Mouse (Mus musculus): ENCODE measurements at regions not wholly inside any gene's neighbourhood (a gene's known extent, or its start where the extent isn't known, plus 50 kb on each side); places are given as distances from the start of the nearest gene placed in this dataset.
"Not testable (repeated sequence)": the region's sequence is repeated elsewhere in the genome, so short reads cannot be mapped to it uniquely, and the experiment has no call there.

DNA sequence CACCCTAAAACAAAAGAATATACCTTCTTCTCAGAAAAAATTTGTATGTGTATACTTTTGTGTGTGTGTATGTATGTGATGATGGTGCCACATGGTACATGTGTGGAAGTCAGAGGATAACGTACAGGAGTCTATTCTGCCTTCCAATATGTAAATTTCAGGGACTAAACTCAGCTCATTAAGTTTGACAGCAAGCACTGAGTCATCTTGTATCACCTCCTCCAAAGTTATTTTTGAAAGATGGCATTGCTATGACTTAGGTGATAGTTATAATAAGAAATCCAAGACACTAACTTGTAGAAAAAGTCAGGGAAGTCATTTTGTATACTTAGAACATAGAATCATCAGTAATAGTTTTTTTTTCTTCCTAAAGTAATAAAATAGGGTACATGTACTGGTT lies 719.4 kb upstream of the Agtr1b start:
- Histone ChIP-seq H3K27me3 (replicated peaks; ENCODE audit: insufficient read depth, low read length) (no peaks in the 10 kb centered on the region), H3K9ac (replicated peaks; ENCODE audit: low read depth) (no peak overlapping the region), H3K4me3 (ENCODE audit: low read depth, low read length) (no peak overlapping the region), H3K4me1 (ENCODE audit: insufficient read depth, low read depth, low read length) (no peaks in the 10 kb centered on the region), H3K4me2 (replicated peaks; ENCODE audit: low read depth, low read length) (no peak overlapping the region), H3K36me3 (ENCODE audit: insufficient read depth, low read length) (no peaks in the 10 kb centered on the region), H3K9me3 (ENCODE audit: low read length) (no peaks in the 10 kb centered on the region), H3K27ac (ENCODE audit: low read length) (no peak overlapping the region)
- no peak for DNase-seq (ENCODE audit: low spot score)
- WGBS, result 64% methylated on average over 1 of the region's 1 CpGs
- no peak for TF ChIP-seq CTCF (IDR thresholded peaks at IDR 0.05)
- no peak for TF ChIP-seq EP300 (IDR thresholded peaks at IDR 0.05)
- ATAC-seq, result no peak

DNA sequence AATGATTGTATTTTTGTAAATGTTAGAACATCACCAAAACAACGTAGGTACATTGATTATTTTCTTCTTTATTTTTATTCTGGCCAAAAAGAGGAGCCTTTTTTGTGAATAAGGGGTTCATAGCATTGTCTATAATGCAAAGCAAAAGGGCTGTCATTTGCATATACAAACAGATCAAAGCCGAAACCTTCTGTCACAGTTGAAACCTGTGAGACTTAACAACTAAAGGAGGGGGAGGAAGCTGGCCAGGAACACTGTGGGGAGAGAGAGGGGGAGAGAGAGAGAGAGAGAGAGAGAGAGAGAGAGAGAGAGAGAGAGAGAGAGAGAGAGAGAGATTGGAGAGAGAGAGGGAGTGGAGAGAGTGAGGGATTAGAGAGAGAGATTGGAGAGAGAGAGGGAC lies 710.6 kb upstream of the Agtr1b start:
- Histone ChIP-seq H3K27me3 (replicated peaks; ENCODE audit: insufficient read depth, low read length) (no peaks in the 10 kb centered on the region), H3K9ac (replicated peaks; ENCODE audit: low read depth) (no peak overlapping the region), H3K4me3 (ENCODE audit: low read depth, low read length) (no peak overlapping the region), H3K4me2 (replicated peaks; ENCODE audit: low read depth, low read length) (no peak overlapping the region), H3K36me3 (ENCODE audit: insufficient read depth, low read length) (no peaks in the 10 kb centered on the region), H3K27ac (ENCODE audit: low read length) (no peak overlapping the region), H3K9me3 (ENCODE audit: low read length) (no peaks in the 10 kb centered on the region), H3K4me1 (ENCODE audit: insufficient read depth, low read depth, low read length) (no peaks in the 10 kb centered on the region)
- 74% methylated on average over 2 of the region's 2 CpGs for WGBS
- no peak for TF ChIP-seq EP300 (IDR thresholded peaks at IDR 0.05)
- TF ChIP-seq CTCF (IDR thresholded peaks at IDR 0.05), result no peak
- no peak for DNase-seq (ENCODE audit: low spot score)
- ATAC-seq, result no peak

DNA sequence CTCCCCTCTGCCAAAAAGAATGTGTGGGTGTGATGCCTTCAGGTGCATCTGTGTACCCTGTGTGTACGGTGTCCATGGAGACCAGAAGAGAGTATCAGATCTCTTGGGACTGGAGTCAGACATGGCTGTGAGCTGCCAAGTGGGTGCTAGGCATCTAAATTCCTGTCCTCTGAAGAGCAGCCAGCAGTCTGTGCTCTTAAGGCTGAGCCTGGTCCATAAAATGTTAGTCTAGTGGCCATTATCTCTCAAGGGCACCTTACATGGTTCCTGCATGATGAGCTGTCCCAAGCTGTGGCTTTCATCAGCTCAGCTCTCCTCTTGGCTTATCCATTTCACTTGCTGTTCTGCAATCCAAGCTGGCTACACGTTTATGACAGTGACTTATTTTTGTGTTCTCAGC lies 686.4 kb upstream of the Agtr1b start:
- not testable (repeated sequence) for H3K4me2 ChIP-seq (replicated peaks; ENCODE audit: low read depth, low read length)
- WGBS, result 63% methylated on average over 1 of the region's 2 CpGs

DNA sequence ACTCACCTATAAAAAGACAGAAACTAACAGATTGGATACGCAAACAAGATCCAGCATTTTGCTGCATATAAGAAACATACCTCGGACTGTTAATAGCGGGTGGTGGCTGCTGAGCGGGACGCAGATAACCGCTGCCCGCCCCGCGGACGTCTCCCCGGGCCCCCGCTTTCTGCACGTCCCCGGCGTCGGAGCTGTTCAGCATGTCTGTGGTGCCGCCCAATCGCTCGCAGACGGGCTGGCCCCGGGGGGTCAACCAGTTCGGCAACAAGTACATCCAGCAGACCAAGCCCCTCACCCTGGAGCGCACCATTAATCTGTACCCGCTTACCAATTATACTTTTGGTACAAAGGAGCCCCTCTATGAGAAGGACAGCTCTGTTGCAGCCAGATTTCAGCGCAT lies 682.4 kb upstream of the Agtr1b start:
- H3K27me3 ChIP-seq (replicated peaks; ENCODE audit: insufficient read depth, low read length); H3K4me1 ChIP-seq (ENCODE audit: insufficient read depth, low read depth, low read length); H3K4me2 ChIP-seq (replicated peaks; ENCODE audit: low read depth, low read length); H3K4me3 ChIP-seq (ENCODE audit: low read depth, low read length); H3K36me3 ChIP-seq (ENCODE audit: insufficient read depth, low read length); H3K27ac ChIP-seq (ENCODE audit: low read length); H3K9me3 ChIP-seq (ENCODE audit: low read length); ATAC-seq; DNase-seq (ENCODE audit: low spot score); H3K9ac ChIP-seq (replicated peaks; ENCODE audit: low read depth): not testable (repeated sequence)
- 74% methylated on average over 10 of the region's 25 CpGs for WGBS

More for the DNA sequence above, 686.4 kb upstream of the Agtr1b start:
- not testable (repeated sequence) for H3K9me3 ChIP-seq (ENCODE audit: low read length); H3K27me3 ChIP-seq (replicated peaks; ENCODE audit: insufficient read depth, low read length); H3K4me1 ChIP-seq (ENCODE audit: insufficient read depth, low read depth, low read length); H3K27ac ChIP-seq (ENCODE audit: low read length); H3K9ac ChIP-seq (replicated peaks; ENCODE audit: low read depth); H3K4me3 ChIP-seq (ENCODE audit: low read depth, low read length); H3K36me3 ChIP-seq (ENCODE audit: insufficient read depth, low read length); ATAC-seq; DNase-seq (ENCODE audit: low spot score)

DNA sequence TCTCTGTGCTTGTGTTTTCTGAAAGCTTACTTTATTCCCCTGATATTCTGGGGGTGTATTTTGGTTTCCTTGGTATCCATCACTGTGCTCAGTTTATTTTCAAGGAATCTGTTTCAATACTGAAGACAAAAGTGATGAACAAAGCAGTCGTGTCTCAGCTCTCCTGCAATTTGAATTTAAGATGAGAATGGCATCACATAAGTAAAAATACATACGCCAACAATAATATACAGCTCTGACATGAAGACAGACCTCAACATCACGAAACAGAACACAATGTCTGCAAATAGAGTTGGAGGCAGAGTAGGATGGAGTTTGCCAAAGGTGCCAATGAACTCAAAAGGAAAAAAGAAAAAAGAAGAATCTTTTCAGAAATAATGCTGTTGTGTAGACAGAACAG lies 679.0 kb upstream of the Agtr1b start:
- no peak for ATAC-seq
- Histone ChIP-seq H3K27me3 (replicated peaks; ENCODE audit: insufficient read depth, low read length) (no peaks in the 10 kb centered on the region), H3K4me1 (ENCODE audit: insufficient read depth, low read depth, low read length) (no peaks in the 10 kb centered on the region), H3K36me3 (ENCODE audit: insufficient read depth, low read length) (no peaks in the 10 kb centered on the region), H3K4me2 (replicated peaks; ENCODE audit: low read depth, low read length) (no peak overlapping the region), H3K9ac (replicated peaks; ENCODE audit: low read depth) (no peak overlapping the region), H3K4me3 (ENCODE audit: low read depth, low read length) (no peak overlapping the region), H3K27ac (ENCODE audit: low read length) (no peak overlapping the region), H3K9me3 (ENCODE audit: low read length) (no peaks in the 10 kb centered on the region)
- 82% methylated on average over 3 of the region's 3 CpGs for WGBS
- TF ChIP-seq EP300 (IDR thresholded peaks at IDR 0.05), result no peak
- TF ChIP-seq CTCF (IDR thresholded peaks at IDR 0.05), result no peak
- DNase-seq (ENCODE audit: low spot score), result no peak

DNA sequence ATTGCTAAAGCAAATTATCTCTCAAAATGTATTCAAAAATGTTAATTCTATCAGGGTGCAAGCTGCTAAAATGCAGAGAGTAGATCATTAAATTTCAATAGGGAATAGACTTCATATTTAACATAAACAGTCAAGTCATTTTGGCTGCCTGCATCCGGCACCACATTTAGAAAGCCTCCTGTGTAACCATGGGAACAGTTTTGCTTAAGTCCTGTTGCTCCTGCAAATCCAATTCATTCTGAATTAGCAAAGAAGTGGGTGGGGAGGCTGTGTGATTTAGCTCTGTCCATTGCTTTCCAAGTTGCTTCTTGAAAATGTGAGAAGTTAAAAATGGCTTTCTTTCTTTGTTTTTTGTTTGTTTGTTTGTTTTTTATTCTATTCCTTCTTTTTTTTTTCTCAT lies 658.9 kb upstream of the Agtr1b start:
- H3K9me3 ChIP-seq (ENCODE audit: low read length), result no peaks in the 10 kb centered on the region
- no peak overlapping the region for H3K4me3 ChIP-seq (ENCODE audit: low read depth, low read length)
- H3K4me2 ChIP-seq (replicated peaks; ENCODE audit: low read depth, low read length), result no peak overlapping the region
- H3K36me3 ChIP-seq (ENCODE audit: insufficient read depth, low read length), result no peaks in the 10 kb centered on the region
- TF ChIP-seq CTCF (IDR thresholded peaks at IDR 0.05) (no peak), EP300 (IDR thresholded peaks at IDR 0.05) (no peak)
- no peak overlapping the region for H3K27ac ChIP-seq (ENCODE audit: low read length)
- 30% methylated on average over 1 of the region's 1 CpGs for WGBS
- ATAC-seq, result no peak
- DNase-seq (ENCODE audit: low spot score), result no peak
- no peaks in the 10 kb centered on the region for H3K4me1 ChIP-seq (ENCODE audit: insufficient read depth, low read depth, low read length)
- no peaks in the 10 kb centered on the region for H3K27me3 ChIP-seq (replicated peaks; ENCODE audit: insufficient read depth, low read length)
- no peak overlapping the region for H3K9ac ChIP-seq (replicated peaks; ENCODE audit: low read depth)

DNA sequence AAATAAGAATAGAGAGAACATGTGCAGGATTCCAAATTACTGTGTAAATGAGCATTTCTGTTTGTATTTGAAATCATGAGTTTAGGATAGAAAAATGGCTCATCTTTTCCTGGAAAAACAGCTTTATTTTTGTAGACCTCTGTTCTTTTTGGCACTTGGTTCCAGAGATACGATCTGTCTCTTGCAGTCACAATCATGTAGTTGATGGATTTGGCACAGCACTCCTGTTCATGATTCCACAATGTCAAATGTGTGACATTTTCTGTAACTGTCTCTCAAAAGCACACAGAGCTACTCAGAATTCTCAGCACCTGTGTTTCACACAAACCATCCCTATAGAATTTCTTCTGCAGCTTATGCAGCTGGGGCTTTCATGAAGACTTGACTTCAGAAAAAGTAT lies 654.0 kb upstream of the Agtr1b start:
- no peaks in the 10 kb centered on the region for H3K36me3 ChIP-seq (ENCODE audit: insufficient read depth, low read length)
- no peaks in the 10 kb centered on the region for H3K4me1 ChIP-seq (ENCODE audit: insufficient read depth, low read depth, low read length)
- TF ChIP-seq EP300 (IDR thresholded peaks at IDR 0.05), result no peak
- no peak for TF ChIP-seq CTCF (IDR thresholded peaks at IDR 0.05)
- H3K27me3 ChIP-seq (replicated peaks; ENCODE audit: insufficient read depth, low read length), result no peaks in the 10 kb centered on the region
- no peak overlapping the region for H3K4me2 ChIP-seq (replicated peaks; ENCODE audit: low read depth, low read length)
- no peak overlapping the region for H3K27ac ChIP-seq (ENCODE audit: low read length)
- DNase-seq (ENCODE audit: low spot score), result peak; percentile 5
- no peak overlapping the region for H3K9ac ChIP-seq (replicated peaks; ENCODE audit: low read depth)
- WGBS, result 48% methylated on average over 1 of the region's 1 CpGs
- H3K9me3 ChIP-seq (ENCODE audit: low read length), result no peaks in the 10 kb centered on the region
- no peak for ATAC-seq
- no peak overlapping the region for H3K4me3 ChIP-seq (ENCODE audit: low read depth, low read length)

Data from lung, postnatal 0 days (tissue).